Mouse (Mus musculus): ENCODE measurements around the gene Ccdc12.

The Ccdc12 gene

GRCm38 (mm10) chr9:110656249-110657221 is at the start of gene Ccdc12:
Ccdc12 (plus strand) TSS chr9:110656503.
- peak; percentile 94 to 97 for DNase-seq

- DNase-seq: no peak
These were observed 44.8 kb upstream of the Ccdc12 start for GRCm38 (mm10) chr9:110611471-110611870.

GRCm38 (mm10) chr9:110617081-110617480 is 39.2 kb upstream of the Ccdc12 start:
- no peak for DNase-seq

- DNase-seq: peak in 1 of 2 experiments; percentile 42
These were observed 36.1 kb upstream of the Ccdc12 start for GRCm38 (mm10) chr9:110620180-110620579.

GRCm38 (mm10) chr9:110620685-110621084 is 35.6 kb upstream of the Ccdc12 start:
- DNase-seq: no peak

GRCm38 (mm10) chr9:110622621-110623219 is 33.6 kb upstream of the Ccdc12 start:
- no peak for DNase-seq

- DNase-seq: no peak
These were observed 32.7 kb upstream of the Ccdc12 start for GRCm38 (mm10) chr9:110623416-110624195.

- peak; percentile 94 to 97 for DNase-seq
These were observed 31.7 kb upstream of the Ccdc12 start, which contains the start of gene Nradd for GRCm38 (mm10) chr9:110624361-110625166. Nradd (minus strand) TSS chr9:110624452.

GRCm38 (mm10) chr9:110625350-110625908 is 30.9 kb upstream of the Ccdc12 start:
- no peak for DNase-seq

- DNase-seq: peak; percentile 57 to 71
These were observed 26.1 kb upstream of the Ccdc12 start for GRCm38 (mm10) chr9:110630171-110630570.

GRCm38 (mm10) chr9:110631191-110631590 is 25.1 kb upstream of the Ccdc12 start:
- peak; percentile 80 to 83 for DNase-seq

GRCm38 (mm10) chr9:110631651-110632275 is 24.5 kb upstream of the Ccdc12 start:
- peak in 1 of 2 experiments; percentile 58 for DNase-seq

- DNase-seq: no peak
These were observed 23.6 kb upstream of the Ccdc12 start for GRCm38 (mm10) chr9:110632671-110633070.

GRCm38 (mm10) chr9:110633882-110634281 is 22.4 kb upstream of the Ccdc12 start:
- peak in 1 of 2 experiments; percentile 56 for DNase-seq

GRCm38 (mm10) chr9:110635225-110635624 is 21.1 kb upstream of the Ccdc12 start:
- peak; percentile 96 for DNase-seq

- DNase-seq: peak in 1 of 2 experiments; percentile 46
These were observed 17.7 kb upstream of the Ccdc12 start for GRCm38 (mm10) chr9:110638611-110639021.

GRCm38 (mm10) chr9:110641006-110641405 is 15.3 kb upstream of the Ccdc12 start:
- no peak for DNase-seq

GRCm38 (mm10) chr9:110642812-110643524 is 13.3 kb upstream of the Ccdc12 start:
- DNase-seq: peak in 1 of 2 experiments; percentile 55

GRCm38 (mm10) chr9:110643787-110644186 is 12.5 kb upstream of the Ccdc12 start:
- DNase-seq: peak in 1 of 2 experiments; percentile 59

GRCm38 (mm10) chr9:110644295-110644694 is 12.0 kb upstream of the Ccdc12 start:
- no peak for DNase-seq
